Mouse (Mus musculus): ENCODE results near the gene Scfd1. TPM values are rescaled to one million over a fixed set of nuclear protein-coding genes. Genes with fewer than 3 reads are reported as not detected.

Scfd1 gene
- total RNA-seq (2021), result 10 to 100 TPM; 42.0 to 45.4 TPM
- long read RNA-seq, experiment 1, transcript Scfd1-201 (25 exons, 2,096 nt), result major isoform, 40 of 52 reads
- long read RNA-seq, experiment 1, partial matches to known transcripts, result 4 of 52 reads
- long read RNA-seq, experiment 1, other reads (novel, unspliced or antisense), result 8 of 52 reads
- long read RNA-seq, experiment 2, transcript Scfd1-201 (25 exons, 2,096 nt), result major isoform, 43 of 51 reads
- long read RNA-seq, experiment 2, partial matches to known transcripts, result 0 of 51 reads
- long read RNA-seq, experiment 2, other reads (novel, unspliced or antisense), result 7 of 51 reads

- peak; percentile 81 to 91 for DNase-seq (ENCODE audit: low spot score in 2 of 2)
Measured at GRCm38 (mm10) chr12:51377003-51377887, at the start of gene Scfd1. Gene Scfd1 (plus strand): TSS chr12:51377510.

DNA sequence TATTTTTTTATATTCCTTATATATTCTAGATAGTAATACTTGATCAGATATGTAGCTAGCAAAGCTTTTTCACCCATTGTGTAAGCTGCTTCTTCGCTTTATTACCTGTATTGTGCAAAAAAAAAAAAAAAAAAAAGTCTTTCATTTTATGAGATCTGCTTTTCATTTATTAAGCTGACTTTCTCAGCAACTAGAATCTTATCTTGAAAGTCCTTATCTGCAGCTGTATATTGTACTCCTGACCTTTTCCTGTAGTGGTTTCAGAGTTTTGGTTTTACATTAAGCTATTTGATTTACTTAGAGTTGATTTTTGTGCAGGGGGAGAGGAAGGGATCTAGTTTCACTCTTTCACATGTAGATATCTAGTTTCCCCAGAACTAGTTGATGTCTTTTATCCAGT, 40.3 kb upstream of the Scfd1 start:
- DNase-seq (ENCODE audit: low spot score in 2 of 2), result no peak

GRCm38 (mm10) chr12:51346121-51346520, 31.2 kb upstream of the Scfd1 start:
- DNase-seq (ENCODE audit: low spot score in 2 of 2), result no peak

DNA sequence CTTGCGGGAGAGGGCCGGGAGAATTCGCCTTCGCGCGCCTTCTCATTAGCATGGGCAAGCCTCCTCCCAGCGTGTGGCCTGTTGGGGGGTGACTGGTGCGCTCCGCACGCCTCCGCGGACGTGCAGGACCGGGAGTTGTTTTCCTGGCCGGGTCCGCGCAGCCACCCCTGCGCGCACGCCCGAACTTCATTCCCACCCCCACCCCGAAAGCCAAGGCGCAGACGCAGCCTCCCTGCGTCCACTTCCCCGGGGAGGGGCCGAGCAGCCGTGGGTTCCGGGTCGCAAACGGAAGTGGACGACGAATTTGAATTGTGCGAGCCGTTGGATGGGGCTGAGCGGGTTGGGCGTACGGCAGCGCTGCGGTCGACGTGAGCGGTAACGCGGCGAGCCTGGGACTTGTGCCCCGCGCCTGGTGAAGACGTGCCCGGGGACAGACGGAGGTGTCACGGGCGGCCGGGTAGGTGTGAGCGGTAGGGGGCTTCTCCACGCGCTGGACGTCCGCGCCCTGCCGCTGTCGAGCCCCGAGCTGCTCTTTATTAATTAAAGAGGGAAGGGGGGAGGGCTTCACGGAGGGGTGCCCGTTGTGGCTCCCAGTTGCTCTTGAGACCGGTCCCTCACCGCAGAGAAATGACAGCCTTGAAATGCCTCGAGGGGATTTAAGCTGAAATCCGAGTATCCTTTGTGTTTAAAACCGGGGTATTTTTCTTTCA, 29.2 kb upstream of the Scfd1 start, which contains the start of gene G2e3:
Gene G2e3, plus strand, starts transcription at position 74 of the 710 bp plus-strand sequence.
- DNase-seq (ENCODE audit: low spot score in 2 of 2), result peak; percentile 82 to 88

GRCm38 (mm10) chr12:51348698-51348998, 28.7 kb upstream of the Scfd1 start:
- DNase-seq (ENCODE audit: low spot score in 2 of 2), result no peak

- no peak for DNase-seq (ENCODE audit: low spot score in 2 of 2)
Measured at GRCm38 (mm10) chr12:51355296-51355695, 22.0 kb upstream of the Scfd1 start.

DNA sequence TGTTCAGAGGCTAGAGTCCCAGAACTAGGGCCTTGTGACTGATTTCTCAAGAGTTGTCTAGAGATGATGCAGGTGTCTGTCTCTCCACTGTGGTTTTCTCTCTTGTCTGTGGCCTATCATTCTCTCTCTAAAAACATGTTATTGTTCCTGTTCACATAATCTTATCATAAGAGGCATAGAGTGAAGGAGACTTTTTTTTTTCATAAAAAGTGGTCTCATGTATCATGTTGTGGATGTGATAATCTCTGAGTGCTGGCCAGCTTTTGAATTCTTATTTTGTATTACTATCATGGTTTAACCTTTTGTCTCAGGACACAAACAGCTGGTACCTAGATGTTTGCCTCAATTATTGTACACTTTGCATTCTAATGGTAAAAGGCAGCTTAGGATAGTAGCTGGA, 16.0 kb upstream of the Scfd1 start:
- no peak for DNase-seq (ENCODE audit: low spot score in 2 of 2)

DNA sequence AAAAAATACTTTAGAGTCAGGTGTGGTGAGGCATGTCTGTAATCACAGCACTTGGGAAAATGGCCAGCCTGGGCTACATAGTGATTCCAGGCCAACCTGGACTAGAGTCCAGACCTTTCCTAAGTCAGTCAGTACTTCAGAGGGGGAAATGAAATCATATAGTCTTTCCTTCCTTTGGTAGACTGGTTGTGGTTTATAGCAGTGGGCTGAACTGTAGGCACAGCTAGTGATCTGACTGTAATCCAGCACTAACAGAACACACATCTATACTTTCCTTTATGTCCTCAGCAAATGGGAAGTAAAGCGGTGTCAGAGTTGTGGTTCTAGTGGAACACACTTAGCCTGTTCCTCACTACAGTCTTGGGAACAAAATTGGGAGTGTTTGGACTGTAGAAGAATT, 14.4 kb upstream of the Scfd1 start:
- DNase-seq (ENCODE audit: low spot score in 2 of 2), result no peak

GRCm38 (mm10) chr12:51368504-51368903, 8.8 kb upstream of the Scfd1 start:
- DNase-seq (ENCODE audit: low spot score in 2 of 2), result no peak

DNA sequence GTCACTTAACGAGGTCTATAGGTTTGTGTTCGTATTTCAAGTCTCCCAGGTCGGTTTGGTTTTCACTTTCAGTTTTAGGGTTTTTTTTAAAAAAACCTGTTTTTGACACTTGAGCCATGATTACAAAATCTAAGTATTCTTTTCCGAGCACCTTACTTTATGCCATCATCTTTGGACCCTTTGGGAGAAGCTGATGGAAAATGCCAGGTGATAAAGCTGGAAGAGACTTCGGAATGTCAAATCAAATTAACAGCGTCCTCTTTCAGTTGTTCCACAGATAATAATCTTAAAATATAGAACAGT, 529 bp downstream of the Scfd1 start:
- DNase-seq (ENCODE audit: low spot score in 2 of 2), result no peak

- no peak for DNase-seq (ENCODE audit: low spot score in 2 of 2)
Measured at GRCm38 (mm10) chr12:51399871-51400270, 22.6 kb downstream of the Scfd1 start.

GRCm38 (mm10) chr12:51402060-51402698, 24.9 kb downstream of the Scfd1 start:
- no peak for DNase-seq (ENCODE audit: low spot score in 2 of 2)

DNA sequence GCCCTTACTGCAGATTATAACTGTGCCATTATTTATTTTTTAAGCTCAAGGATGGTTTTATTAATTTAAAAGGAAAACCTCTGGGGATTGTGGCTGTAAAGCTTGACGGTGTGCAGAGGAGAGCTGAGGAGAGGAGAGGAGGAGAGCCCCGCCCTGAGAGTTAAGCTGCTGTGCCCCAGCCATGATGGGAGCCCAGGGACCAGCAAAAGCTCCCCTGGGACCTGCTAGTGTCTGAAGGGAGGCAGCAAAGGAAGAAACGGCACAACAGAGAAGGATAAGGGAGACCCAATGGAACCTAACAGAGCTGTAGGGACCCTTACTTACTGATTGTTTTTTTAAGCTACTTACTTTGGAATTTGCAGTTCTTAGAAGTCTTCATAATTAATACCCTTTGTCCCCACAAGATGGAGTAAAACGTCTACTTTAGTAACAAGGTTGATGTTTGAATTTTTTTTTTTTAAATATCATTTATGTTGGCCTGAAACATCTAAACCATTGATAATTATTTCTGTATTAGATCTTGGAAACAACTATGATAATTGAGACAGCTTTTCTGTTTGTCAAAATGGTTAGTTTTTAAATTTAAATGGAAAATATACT, 26.8 kb downstream of the Scfd1 start:
- no peak for DNase-seq (ENCODE audit: low spot score in 2 of 2)

- no peak for DNase-seq (ENCODE audit: low spot score in 2 of 2)
Measured at GRCm38 (mm10) chr12:51411362-51411761, 34.1 kb downstream of the Scfd1 start.

GRCm38 (mm10) chr12:51437541-51437940, 60.2 kb downstream of the Scfd1 start:
- DNase-seq (ENCODE audit: low spot score in 2 of 2), result no peak

GRCm38 (mm10) chr12:51438311-51438710, 61.0 kb downstream of the Scfd1 start:
- DNase-seq (ENCODE audit: low spot score in 2 of 2), result no peak

DNA sequence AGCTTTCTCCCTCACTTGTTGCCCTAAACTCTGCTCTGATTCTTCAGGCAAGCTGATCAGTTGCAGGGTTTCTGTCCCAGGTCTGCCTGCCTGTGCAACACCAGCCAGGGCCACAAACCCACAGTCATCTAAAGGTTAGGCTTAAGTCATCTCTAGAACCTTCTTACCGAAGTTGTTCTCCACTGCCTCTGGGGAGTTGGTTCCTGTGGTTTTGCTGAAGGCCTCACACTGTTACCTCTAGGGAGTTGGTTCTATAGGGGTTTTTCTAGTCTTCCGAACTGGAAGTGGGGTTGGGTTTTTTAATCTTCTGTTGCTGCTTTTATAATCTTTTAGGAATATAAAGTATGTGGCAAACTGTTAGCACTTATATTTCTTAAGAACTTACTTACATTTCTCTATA, 72.0 kb downstream of the Scfd1 start:
- no peak for DNase-seq (ENCODE audit: low spot score in 2 of 2)

DNA sequence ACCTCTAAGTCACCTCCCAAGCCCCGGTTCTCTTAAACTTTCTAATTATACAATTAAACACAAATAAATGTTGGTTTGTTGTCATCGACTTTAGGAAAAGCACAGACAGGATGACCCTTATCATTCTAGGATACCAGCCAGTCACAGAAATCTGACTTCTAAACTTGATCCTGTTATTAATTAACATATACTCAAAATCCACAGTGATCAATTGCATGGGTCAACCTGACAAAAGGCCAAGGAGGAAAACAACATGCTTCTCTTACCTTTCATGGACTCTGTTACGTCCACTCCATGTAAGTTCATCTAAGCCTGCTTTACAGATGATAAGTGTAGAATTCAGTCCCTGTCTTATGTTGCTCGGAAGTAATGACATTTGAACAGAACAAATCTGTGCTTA, 93.6 kb downstream of the Scfd1 start:
- DNase-seq (ENCODE audit: low spot score in 2 of 2), result no peak

- DNase-seq (ENCODE audit: low spot score in 2 of 2), result no peak
Measured at GRCm38 (mm10) chr12:51481246-51481645, 103.9 kb downstream of the Scfd1 start.

DNA sequence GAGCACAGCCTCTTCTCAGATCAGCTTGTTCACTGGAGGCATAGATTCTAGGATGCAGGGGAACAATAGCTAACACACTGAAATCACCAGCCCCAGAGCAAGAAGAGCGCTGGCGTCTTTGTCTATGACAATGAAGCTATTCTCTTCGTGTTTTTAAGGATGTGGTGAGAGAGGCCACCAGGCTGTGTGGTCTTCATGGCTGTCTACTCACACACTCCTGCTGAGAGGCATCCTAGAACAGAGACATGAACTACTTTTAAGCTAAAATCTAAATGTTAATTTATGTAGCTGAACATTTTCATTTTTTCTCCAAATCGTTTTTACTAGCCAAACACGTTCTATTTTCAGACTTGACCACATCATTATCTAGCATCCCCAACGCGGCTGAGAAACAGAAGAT, 114.7 kb downstream of the Scfd1 start:
- DNase-seq (ENCODE audit: low spot score in 2 of 2), result no peak

- no peak for DNase-seq (ENCODE audit: low spot score in 2 of 2)
Measured at GRCm38 (mm10) chr12:51493476-51493875, 116.2 kb downstream of the Scfd1 start.

Data from gastrocnemius, postnatal 4 days (tissue).